Mouse (Mus musculus) testis, adult 2 months (tissue): ENCODE results near the gene Nxph4.

Experiments used
- CTCF ChIP-seq: fragments of 200-500 bp; IDR thresholded peaks from 2 replicates; pipeline ENCODE4 v1.5.1; 2012; ENCODE audit warnings: low read depth, mild to moderate bottlenecking, inconsistent platforms, low read length, moderate library complexity; ENCODE audit not compliant: control insufficient read depth, insufficient read depth, insufficient replicate concordance
- POLR2A ChIP-seq: fragments of 200-500 bp; IDR thresholded peaks from 2 replicates; pipeline ENCODE4 v1.6.1; 2012; ENCODE audit warnings: low read depth, mild to moderate bottlenecking, inconsistent platforms, low read length, moderate library complexity; ENCODE audit not compliant: control insufficient read depth

DNA sequence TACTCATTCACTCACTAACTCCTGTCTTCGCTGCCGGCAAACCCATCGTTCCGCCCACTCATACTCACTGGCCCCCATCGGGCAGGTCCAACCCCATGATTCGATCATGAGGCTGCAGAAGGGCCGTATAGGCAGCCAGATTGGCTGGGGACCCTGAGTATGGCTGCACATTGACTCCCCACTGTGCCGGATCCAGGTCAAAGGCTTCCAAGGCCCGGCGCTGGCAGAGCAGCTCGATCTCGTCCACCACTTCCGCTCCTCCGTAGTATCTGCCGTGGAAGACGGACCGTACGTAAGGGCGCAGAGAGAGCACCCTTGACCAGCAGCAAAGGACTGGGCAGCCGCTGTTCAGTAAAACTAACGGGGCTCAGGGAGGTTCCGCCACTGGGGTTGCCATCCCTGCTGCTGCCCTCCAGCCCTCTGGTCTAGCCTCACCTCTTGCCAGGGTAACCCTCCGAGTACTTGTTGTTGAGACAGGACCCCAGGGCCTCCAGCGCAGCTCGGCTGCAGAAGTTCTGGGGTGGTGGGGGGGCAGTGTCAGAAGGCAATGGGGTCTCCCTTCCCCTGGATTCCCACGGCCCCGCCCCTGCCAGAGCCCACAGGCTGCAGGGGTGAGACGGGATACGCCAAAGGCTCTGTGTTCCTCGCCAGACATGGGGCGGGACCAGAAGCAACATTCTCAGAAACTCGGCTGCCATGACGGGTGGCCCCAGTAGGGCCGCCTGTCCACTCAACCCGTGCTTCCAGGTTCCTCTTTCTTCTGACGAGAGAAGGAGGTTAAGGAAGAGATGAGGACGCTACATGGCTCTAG lies 14.3 kb downstream of the Nxph4 start:
- TF ChIP-seq CTCF = no peak
- no peak for TF ChIP-seq POLR2A
